Mouse (Mus musculus): ENCODE results near the gene Dkc1.

The Dkc1 gene

GRCm38 (mm10) chrX:75138182-75138581, 42.5 kb downstream of the Dkc1 start:
- no peak for DNase-seq (ENCODE audit: low spot score in 2 of 2)

- peak in 1 of 2 experiments; percentile 25 for DNase-seq (ENCODE audit: low spot score in 2 of 2)
These were observed 47.5 kb downstream of the Dkc1 start for GRCm38 (mm10) chrX:75143124-75143555.

- no peak for DNase-seq (ENCODE audit: low spot score in 2 of 2)
These were observed 52.8 kb downstream of the Dkc1 start for GRCm38 (mm10) chrX:75148414-75148813.

DNA sequence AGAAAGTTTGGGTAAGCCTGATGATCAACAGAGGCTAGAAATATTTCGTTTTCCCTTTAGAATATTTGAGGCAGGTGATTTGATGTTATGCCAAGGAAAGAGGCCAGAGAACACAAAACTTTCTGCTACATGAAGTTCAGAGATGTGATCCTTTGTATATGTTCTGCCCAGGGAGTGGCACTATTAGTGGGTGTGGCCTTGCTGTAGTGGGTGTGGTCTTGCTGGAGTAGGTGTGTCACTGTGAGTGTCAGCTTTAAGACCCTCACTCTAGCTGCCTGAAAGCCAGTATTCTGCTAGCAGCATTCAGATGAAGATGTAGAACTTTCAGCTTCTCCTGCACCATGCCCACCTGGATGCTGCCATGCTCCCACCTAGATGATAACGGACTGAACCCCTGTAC, 54.6 kb downstream of the Dkc1 start:
- no peak for DNase-seq (ENCODE audit: low spot score in 2 of 2)

GRCm38 (mm10) chrX:75152249-75152648, 56.6 kb downstream of the Dkc1 start:
- DNase-seq (ENCODE audit: low spot score in 2 of 2) = no peak

DNA sequence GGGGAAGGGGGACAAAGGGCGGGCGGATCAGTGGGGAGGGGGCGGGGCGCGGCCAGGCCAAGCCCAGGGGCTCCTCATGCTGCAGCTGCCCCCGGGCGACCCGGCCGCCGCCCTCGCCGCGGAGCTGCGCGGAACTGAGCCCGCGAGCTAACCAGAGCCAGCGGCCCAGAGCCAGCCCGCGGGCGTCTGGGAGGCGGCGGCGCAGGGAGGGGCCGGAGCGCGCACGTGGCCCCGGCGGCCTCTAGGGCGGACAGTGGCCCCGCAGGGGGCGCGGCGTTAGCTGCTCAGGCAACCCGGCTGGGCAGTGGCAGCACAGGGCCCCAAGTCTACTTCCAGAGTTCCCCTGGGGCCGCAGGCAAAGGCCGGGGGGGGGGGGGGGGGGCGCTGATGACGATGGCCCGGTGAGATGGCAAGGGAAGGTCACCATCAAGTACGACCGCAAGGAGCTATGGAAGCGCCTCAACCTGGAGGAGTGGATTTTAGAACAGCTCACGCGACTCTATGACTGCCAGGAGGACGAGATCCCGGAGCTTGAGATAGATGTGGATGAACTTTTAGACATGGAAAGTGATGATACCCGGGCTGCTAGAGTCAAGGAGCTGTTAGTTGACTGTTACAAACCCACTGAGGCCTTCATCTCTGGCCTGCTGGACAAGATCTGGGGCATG, 60.1 kb downstream of the Dkc1 start:
- DNase-seq (ENCODE audit: low spot score in 2 of 2) = peak in 1 of 2 experiments; percentile 22

Data from right cerebral cortex, postnatal 10 days (tissue).